Mouse (Mus musculus): ENCODE data around the gene Slc4a2.

Slc4a2 gene

DNA sequence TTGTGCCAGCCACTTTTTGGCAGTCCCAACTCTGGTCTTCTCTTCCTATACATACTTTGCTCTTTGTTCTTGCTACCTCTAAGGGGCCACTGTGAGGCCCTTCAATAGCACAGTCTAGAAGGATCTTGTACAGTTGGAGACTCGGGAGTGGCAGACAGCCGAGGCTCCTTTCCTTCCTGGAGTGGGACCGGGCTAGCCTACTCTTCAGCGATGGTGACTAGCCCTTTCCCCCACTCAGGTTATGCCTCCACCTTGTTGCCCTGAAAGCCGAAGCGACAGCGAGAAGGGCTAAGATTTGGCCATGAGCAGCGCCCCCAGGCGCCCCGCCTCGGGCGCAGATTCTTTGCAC, 3.6 kb downstream of the Slc4a2 start:
- no peak for DNase-seq

DNA sequence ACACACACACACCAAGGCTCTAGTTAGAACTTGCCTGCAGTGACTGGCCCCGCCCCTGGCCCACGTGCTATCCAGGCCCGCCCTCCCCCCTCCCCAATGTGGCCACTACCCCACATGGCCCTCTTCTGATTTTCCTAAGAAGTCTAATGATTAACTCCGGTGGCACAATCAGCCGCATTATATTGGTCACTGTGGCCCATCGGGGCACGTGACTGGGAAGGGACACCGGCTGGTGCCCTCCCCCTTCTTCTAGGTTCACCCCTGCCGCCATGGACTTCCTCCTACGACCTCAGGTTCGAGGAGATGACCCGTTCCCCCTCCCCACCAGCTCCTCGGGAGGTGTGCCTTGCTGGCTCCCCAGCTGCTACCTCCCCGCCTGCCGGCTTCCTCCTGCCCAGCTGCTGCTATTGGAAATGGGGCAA, 4.4 kb downstream of the Slc4a2 start:
- no peak for DNase-seq

DNA sequence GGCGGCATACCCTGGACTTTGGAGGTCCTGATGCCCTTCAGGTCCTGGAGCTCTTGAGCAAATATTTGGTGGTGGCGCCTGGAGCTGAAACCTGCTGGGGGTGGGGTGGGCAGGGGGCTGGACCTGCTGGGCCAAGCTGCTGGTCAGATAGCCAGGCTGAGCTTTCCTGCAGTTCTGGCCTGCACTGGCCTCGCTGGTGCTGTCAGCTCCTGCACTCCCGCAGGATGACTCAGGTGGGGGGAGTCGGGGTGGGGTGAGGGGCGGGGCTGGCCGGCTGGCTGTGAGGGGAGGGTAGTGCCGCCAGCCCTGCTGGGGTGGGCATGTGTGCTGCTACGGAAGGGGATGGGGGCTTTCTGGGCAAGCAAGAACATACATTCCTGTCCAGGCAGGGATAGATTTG, 5.0 kb downstream of the Slc4a2 start:
- no peak for DNase-seq

DNA sequence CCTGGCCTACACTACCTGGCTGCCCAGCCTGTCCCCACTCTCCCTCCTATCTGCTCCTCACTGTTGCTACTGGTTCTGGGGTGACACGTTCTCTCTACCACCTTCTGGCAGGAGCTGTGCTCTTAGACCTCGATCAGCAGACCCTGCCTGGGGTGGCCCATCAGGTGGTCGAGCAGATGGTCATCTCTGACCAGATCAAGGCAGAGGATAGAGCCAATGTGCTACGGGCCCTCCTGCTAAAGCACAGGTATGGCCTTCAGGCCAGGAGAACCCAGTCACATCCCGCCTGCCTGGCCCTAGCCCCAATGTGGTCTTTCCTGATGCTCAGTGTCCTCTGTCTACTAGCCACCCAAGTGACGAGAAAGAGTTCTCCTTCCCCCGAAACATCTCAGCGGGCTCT, 10.4 kb downstream of the Slc4a2 start:
- DNase-seq = no peak

DNA sequence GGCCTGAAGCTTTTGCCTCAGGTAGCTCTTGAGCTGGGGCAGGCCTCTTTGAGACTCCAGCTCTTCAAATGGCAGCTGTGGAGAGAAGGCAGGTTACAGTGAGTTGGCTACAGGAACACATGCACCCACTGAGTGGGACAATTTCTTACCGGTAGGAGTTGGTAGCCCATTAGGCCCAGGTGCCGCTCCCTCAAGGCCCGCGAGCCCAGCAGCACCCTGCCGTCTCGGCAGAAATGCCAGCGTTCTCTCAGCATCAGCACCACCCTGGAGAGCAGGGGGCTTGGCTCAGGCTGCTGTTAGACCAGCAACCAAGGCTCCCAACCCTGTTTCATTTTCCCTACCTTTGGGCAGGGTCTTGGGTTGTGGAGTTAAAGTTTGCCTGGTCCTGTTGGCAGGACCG, 17.6 kb downstream of the Slc4a2 start:
- DNase-seq = no peak

DNA sequence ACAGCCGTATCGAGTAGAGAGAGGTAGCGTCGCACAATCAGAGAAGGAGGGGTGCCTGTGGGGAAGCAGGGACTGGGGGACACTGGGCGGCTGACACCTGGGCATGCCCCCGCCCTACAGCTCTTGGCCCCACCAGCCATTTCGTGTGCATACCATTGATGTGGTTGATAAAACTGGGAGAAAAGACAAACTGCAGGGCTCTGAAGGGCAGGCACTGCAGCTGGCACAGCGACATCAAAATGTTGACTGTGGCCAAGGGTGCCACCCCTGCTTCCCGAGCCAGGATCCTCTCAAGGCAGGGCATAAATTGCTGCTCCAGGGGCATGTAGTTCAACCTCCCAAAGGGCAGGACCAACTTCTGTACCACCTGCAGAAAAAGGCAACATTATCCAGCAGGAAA, 18.4 kb downstream of the Slc4a2 start:
- no peak for DNase-seq

- DNase-seq = no peak
Measured at GRCm38 (mm10) chr5:24443204-24443603, 19.6 kb downstream of the Slc4a2 start.

GRCm38 (mm10) chr5:24443927-24444326, 20.3 kb downstream of the Slc4a2 start:
- no peak for DNase-seq

GRCm38 (mm10) chr5:24444746-24445427, 21.2 kb downstream of the Slc4a2 start, which contains the start of gene Fastk:
Fastk (minus strand) TSS chr5:24445287.
- DNase-seq = peak; percentile 95 to 97

DNA sequence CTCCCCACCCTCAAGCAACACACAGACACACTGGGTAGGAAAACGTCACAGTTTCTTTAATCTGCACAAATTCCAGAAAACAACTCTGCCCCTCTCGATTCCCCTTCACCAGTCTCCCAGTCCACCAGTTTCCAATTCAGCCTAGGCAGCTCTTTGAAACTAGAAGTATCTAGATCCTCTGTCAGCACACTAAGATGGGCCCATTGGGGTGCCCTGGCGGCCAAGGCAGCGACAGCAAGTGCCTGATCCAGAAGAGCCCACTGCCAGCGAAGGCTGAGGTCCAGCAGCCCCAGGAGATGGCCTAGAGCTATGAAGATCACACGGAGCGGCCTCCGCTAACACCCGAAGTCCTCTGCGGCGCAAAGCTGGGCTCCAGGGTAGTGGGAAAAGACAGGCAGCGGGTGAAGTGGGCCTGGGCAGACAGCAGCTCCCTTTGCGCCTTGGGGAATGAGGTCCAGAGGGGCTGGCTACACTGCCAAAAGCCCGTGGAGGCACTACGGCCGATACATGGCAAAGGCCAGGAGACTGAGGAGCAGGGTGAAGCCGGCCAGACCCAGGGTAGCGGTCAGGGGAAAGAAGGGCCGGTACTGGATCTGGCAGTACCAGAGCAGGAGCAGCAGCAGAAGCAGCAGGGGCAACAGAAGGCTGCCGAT, 21.9 kb downstream of the Slc4a2 start:
- no peak for DNase-seq

- DNase-seq = no peak
Measured at GRCm38 (mm10) chr5:24446630-24447029, 23.0 kb downstream of the Slc4a2 start.

- peak; percentile 83 to 89 for DNase-seq
Measured at GRCm38 (mm10) chr5:24447624-24448298, 24.1 kb downstream of the Slc4a2 start, which contains the start of gene Tmub1. Tmub1 (minus strand) TSS chr5:24447854.

DNA sequence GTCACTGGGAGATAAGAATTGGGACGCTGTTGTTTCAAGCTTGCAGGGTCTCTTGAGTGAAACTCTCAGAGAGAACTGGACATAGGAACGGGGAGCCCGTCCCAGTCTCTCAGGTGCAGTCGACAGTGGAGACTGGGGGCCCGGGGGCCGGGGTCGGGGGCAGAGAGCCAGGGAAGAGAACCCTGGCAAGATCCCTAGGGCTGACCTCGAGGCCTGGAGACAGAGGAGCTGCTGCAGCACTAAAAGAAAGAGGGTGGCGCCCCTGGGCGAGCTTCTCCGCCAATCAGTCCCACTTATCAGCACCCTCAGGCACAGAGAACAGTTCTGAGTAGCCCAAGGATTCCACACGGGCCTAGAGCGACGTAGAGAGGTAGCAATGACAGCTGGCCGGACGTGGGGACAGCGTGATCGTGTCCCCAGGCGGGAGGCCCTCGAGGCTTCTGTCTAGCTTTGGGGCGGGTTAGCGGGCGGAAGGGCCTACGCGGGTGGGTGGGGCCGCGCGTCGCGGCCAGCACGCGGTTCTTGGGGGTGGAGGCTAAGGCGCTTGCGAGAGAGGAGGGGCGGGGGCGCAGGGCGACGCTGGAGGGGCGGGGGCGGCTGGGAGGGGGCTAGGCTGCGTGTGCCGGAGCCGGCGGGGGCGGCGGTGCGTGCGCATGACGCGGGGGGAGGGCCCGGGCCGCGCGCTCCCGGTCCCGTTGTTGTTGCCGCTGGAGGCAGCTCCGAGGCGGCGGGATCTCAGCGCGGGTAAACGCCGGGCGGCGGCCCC, 27.8 kb downstream of the Slc4a2 start:
- peak; percentile 86 to 92 for DNase-seq

- peak; percentile 52 to 60 for DNase-seq
Measured at GRCm38 (mm10) chr5:24452030-24452690, 28.5 kb downstream of the Slc4a2 start, which contains the start of gene Agap3. Agap3 (plus strand) TSS chr5:24452177.

DNA sequence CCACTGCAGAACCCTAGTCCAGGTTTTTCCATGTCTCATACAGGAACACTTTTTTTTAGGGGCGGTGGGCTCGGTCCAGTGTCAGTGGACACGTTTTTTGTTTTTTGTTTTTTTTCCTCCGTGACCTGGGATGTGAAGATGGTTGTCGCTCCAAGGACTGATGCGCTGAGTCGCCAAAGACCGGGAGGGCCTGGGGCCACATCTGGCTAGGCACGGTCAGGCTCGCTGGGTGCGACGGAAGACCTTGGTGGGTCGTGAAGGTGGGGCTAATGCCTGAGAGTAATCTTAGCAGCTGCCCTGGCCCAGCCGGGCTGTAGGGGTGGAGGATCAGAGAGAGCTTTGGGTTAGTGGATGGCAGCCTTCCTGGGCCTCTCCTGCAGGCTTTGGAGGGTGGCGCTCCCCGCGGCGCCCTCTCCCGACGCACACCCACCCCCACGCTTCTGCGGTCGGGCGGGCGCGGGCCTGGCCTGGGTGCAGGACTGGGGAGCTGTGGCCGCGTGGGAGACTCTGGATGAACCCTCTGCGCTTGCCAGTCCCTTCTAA, 29.1 kb downstream of the Slc4a2 start:
- DNase-seq = peak; percentile 44 to 63

GRCm38 (mm10) chr5:24453283-24453984, 29.8 kb downstream of the Slc4a2 start:
- peak; percentile 85 for DNase-seq

- DNase-seq = no peak
Measured at GRCm38 (mm10) chr5:24453985-24454303, 30.3 kb downstream of the Slc4a2 start.

DNA sequence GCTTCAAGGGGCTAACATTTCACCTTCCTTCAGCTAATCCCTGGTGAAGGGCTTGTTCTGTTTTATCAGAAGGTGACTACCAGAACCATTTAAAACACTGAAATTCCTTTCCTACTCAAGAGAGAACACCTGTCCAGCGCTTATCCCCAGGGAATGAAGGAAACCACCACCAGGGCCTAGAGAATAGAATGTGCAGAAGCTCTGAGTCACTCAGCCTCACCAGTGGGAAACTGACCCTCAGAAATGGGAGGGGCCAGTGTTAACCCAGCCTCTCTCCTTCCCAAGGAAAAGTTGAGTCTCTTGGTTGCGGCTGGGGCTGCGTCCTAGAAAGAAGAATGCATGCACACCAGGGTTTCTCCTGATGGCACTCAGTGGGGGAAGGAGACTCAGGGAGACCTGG, 31.4 kb downstream of the Slc4a2 start:
- DNase-seq = no peak

DNA sequence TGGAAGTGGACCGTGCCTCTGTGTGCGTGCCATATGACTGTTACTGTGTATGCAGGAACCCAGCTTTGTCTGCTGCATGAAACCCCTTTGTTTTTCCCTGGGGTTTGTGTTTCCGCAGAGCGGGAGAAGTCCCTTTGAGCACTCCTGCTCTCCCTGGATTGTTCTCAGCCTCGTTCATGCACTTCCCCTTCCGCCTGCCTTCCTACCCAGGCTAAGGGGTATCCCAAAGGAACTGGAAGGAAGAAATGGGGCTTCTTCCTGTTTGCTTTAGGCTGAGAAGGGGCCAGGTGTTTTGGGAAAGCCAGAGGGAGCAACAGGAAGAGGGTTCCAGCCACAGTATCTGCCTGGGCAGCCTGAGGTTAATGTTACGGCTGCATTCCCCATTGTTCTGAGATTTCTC, 32.0 kb downstream of the Slc4a2 start:
- no peak for DNase-seq

DNA sequence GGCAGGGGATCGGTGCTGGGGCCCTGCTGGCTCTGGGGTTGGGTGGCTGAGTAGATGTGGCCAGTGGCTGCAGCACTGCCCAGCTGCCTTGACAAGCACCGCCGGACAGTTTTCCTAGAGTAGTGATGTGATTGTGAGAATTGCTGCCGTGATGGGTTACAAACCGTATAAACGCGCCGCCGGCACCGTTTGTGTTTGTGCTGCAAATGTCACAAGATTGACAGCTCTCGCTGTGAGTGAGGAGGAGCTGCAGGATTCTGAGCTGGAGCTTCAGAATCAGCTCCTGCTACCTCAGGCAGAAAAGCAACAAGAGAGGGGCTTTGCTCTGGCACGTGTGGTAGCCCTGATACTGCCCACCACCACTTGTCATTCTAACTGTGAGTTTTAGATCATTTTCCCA, 43.1 kb downstream of the Slc4a2 start:
- DNase-seq = no peak

- DNase-seq = peak; percentile 88 to 91
Measured at GRCm38 (mm10) chr5:24470600-24470999, 47.0 kb downstream of the Slc4a2 start.
